Mouse (Mus musculus): ENCODE data around the gene Olfr376. TPM values are rescaled to one million over a fixed set of nuclear protein-coding genes. Genes with fewer than 3 reads are reported as not detected.

Gene Olfr376
- polyA plus RNA-seq (2021) = not detected

- no peak for ATAC-seq
- ChIA-PET CTCF (no interaction called here), POLR2A (no interaction called here)
- no peak for DNase-seq (ENCODE audit: low read depth, low spot score)
- peaks cover 4% of the 10 kb centered on the region for H3K27me3 ChIP-seq
- TF ChIP-seq CTCF (IDR thresholded peaks at IDR 0.05) = no peak
- in situ Hi-C loops (cut with MboI; ENCODE audit: low pct_unique_long_range_greater_than_20kb) = no loop called here
These were observed at the start of gene Olfr376 for GRCm38 (mm10) chr11:73370946-73371345. Olfr376 (plus strand) TSS chr11:73371246.

- ChIA-PET POLR2A (no interaction called here), CTCF (no interaction called here)
- in situ Hi-C loops (cut with MboI; ENCODE audit: low pct_unique_long_range_greater_than_20kb) = no loop called here
- DNase-seq (ENCODE audit: low read depth, low spot score) (no peak), ATAC-seq (no peak)
- H3K27me3 ChIP-seq = no peaks in the 10 kb centered on the region
- no peak for TF ChIP-seq CTCF (IDR thresholded peaks at IDR 0.05)
These were observed 46.9 kb upstream of the Olfr376 start for GRCm38 (mm10) chr11:73323906-73324830.

- in situ Hi-C loops (cut with MboI; ENCODE audit: low pct_unique_long_range_greater_than_20kb) = no loop called here
- no peak for TF ChIP-seq CTCF (IDR thresholded peaks at IDR 0.05)
- CTCF ChIA-PET = no interaction called here
- ATAC-seq (peak; percentile 96), DNase-seq (ENCODE audit: low read depth, low spot score) (peak; percentile 46)
- POLR2A ChIA-PET = no interaction called here
- peaks cover 8% of the 10 kb centered on the region for H3K27me3 ChIP-seq
These were observed 44.6 kb upstream of the Olfr376 start for GRCm38 (mm10) chr11:73326485-73326886.

- CTCF ChIA-PET = interaction anchor here (2.6 kb wide), 1 partner anchor 10 kb away, joined by 6 read pairs; no protein-coding TSS in a partner anchor
- TF ChIP-seq CTCF (IDR thresholded peaks at IDR 0.05) = no peak
- in situ Hi-C loops (cut with MboI; ENCODE audit: low pct_unique_long_range_greater_than_20kb) = no loop called here
- DNase-seq (ENCODE audit: low read depth, low spot score) (no peak), ATAC-seq (no peak)
- H3K27me3 ChIP-seq = peaks cover 13% of the 10 kb centered on the region
- POLR2A ChIA-PET = no interaction called here
These were observed 43.7 kb upstream of the Olfr376 start for GRCm38 (mm10) chr11:73327361-73327760.

GRCm38 (mm10) chr11:73329442-73329841, 41.6 kb upstream of the Olfr376 start, which contains the start of the genes Aspa, Gm49340 and Spata22:
Aspa (minus strand) TSS chr11:73329596.
Gm49340 (plus strand) TSS chr11:73329741.
Spata22 (plus strand) TSS chr11:73329741.
- peaks cover 29% of the 10 kb centered on the region for H3K27me3 ChIP-seq
- ChIA-PET CTCF (interaction anchor here (1.1 to 2.6 kb wide), 2 partner anchors 12 to 15 kb away, joined by 4 to 6 read pairs; no protein-coding TSS in a partner anchor), POLR2A (no interaction called here)
- ATAC-seq = no peak
- no peak for TF ChIP-seq CTCF (IDR thresholded peaks at IDR 0.05)
- DNase-seq (ENCODE audit: low read depth, low spot score) = no peak
- in situ Hi-C loops (cut with MboI; ENCODE audit: low pct_unique_long_range_greater_than_20kb) = no loop called here

- CTCF ChIA-PET = no interaction called here
- ATAC-seq = no peak
- TF ChIP-seq CTCF (IDR thresholded peaks at IDR 0.05) = no peak
- H3K27me3 ChIP-seq = peaks cover 51% of the 10 kb centered on the region
- POLR2A ChIA-PET = no interaction called here
- in situ Hi-C loops (cut with MboI; ENCODE audit: low pct_unique_long_range_greater_than_20kb) = no loop called here
- DNase-seq (ENCODE audit: low read depth, low spot score) = no peak
These were observed 37.7 kb upstream of the Olfr376 start for GRCm38 (mm10) chr11:73333357-73333756.

- no peak for DNase-seq (ENCODE audit: low read depth, low spot score)
- in situ Hi-C loops (cut with MboI; ENCODE audit: low pct_unique_long_range_greater_than_20kb) = no loop called here
- ChIA-PET CTCF (interaction anchor here (0.8 to 1.3 kb wide), 2 partner anchors 8 to 10 kb away, joined by 3 to 5 read pairs; no protein-coding TSS in a partner anchor), POLR2A (no interaction called here)
- peaks cover 56% of the 10 kb centered on the region for H3K27me3 ChIP-seq
- TF ChIP-seq CTCF (IDR thresholded peaks at IDR 0.05) = no peak
- no peak for ATAC-seq
These were observed 34.1 kb upstream of the Olfr376 start for GRCm38 (mm10) chr11:73336919-73337318.

- ChIA-PET CTCF (no interaction called here), POLR2A (no interaction called here)
- no peak for ATAC-seq
- in situ Hi-C loops (cut with MboI; ENCODE audit: low pct_unique_long_range_greater_than_20kb) = no loop called here
- DNase-seq (ENCODE audit: low read depth, low spot score) = no peak
- no peak for TF ChIP-seq CTCF (IDR thresholded peaks at IDR 0.05)
- peaks cover 23% of the 10 kb centered on the region for H3K27me3 ChIP-seq
These were observed 20.6 kb upstream of the Olfr376 start, which contains the start of gene Olfr20 for GRCm38 (mm10) chr11:73350483-73350882. Olfr20 (plus strand) TSS chr11:73350783.

GRCm38 (mm10) chr11:73395374-73395773, 24.3 kb downstream of the Olfr376 start:
- ChIA-PET POLR2A (no interaction called here), CTCF (no interaction called here)
- DNase-seq (ENCODE audit: low read depth, low spot score) (no peak), ATAC-seq (no peak)
- no peak for TF ChIP-seq CTCF (IDR thresholded peaks at IDR 0.05)
- in situ Hi-C loops (cut with MboI; ENCODE audit: low pct_unique_long_range_greater_than_20kb) = no loop called here
- H3K27me3 ChIP-seq = peaks cover 3% of the 10 kb centered on the region

GRCm38 (mm10) chr11:73399514-73399913, 28.5 kb downstream of the Olfr376 start, which contains the start of gene Olfr1:
Olfr1 (minus strand) TSS chr11:73399614.
- ChIA-PET CTCF (no interaction called here), POLR2A (no interaction called here)
- in situ Hi-C loops (cut with MboI; ENCODE audit: low pct_unique_long_range_greater_than_20kb) = no loop called here
- H3K27me3 ChIP-seq = peaks cover 3% of the 10 kb centered on the region
- no peak for TF ChIP-seq CTCF (IDR thresholded peaks at IDR 0.05)
- ATAC-seq = no peak
- no peak for DNase-seq (ENCODE audit: low read depth, low spot score)

Other genes with a start within 250 kb of the Olfr376 start
- 8.8 TPM for gene Haspin, start 233.0 kb upstream of the Olfr376 start, polyA plus RNA-seq (2021)
- 6.0 TPM for gene P2rx5, start 210.8 kb upstream of the Olfr376 start, polyA plus RNA-seq (2021)
- 79.4 TPM for gene Emc6, start 194.2 kb upstream of the Olfr376 start, polyA plus RNA-seq (2021)
- gene Tax1bp3, start 194.2 kb upstream of the Olfr376 start, polyA plus RNA-seq (2021) = 157 TPM
- 33.0 TPM for gene Ctns, start 172.2 kb upstream of the Olfr376 start, polyA plus RNA-seq (2021)
- gene Shpk, start 171.8 kb upstream of the Olfr376 start, polyA plus RNA-seq (2021) = 5.6 TPM
- not detected for gene Trpv1, start 137.0 kb upstream of the Olfr376 start, polyA plus RNA-seq (2021)
- gene Trpv3, start 103.9 kb upstream of the Olfr376 start, polyA plus RNA-seq (2021) = 0.01 TPM
- gene Aspa, start 41.6 kb upstream of the Olfr376 start, polyA plus RNA-seq (2021) = 1.1 TPM
- not detected for gene Gm49340, start 41.5 kb upstream of the Olfr376 start, polyA plus RNA-seq (2021)
- gene Spata22, start 41.5 kb upstream of the Olfr376 start, polyA plus RNA-seq (2021) = 0.09 TPM
- gene Olfr20, start 20.5 kb upstream of the Olfr376 start, polyA plus RNA-seq (2021) = not detected
- not detected for gene Olfr1, start 28.4 kb downstream of the Olfr376 start, polyA plus RNA-seq (2021)
- not detected for gene Olfr378, start 57.2 kb downstream of the Olfr376 start, polyA plus RNA-seq (2021)
- not detected for gene Olfr380, start 86.3 kb downstream of the Olfr376 start, polyA plus RNA-seq (2021)
- gene Olfr381, start 120.4 kb downstream of the Olfr376 start, polyA plus RNA-seq (2021) = not detected
- not detected for gene Olfr382, start 146.0 kb downstream of the Olfr376 start, polyA plus RNA-seq (2021)
- not detected for gene Olfr385, start 221.8 kb downstream of the Olfr376 start, polyA plus RNA-seq (2021)
- not detected for gene Olfr384, start 227.3 kb downstream of the Olfr376 start, polyA plus RNA-seq (2021)

Measured in Patski (cell line).